Mouse (Mus musculus) hindbrain, embryonic 10.5 days (tissue): ENCODE results near the gene Trap1. TPM values are rescaled to one million over a fixed set of nuclear protein-coding genes. Genes with fewer than 3 reads are reported as not detected.
A peak's percentile ranks its signal among the peaks of the same experiment; 100 is the strongest.
"Not testable (repeated sequence)": the region's sequence is repeated elsewhere in the genome, so short reads cannot be mapped to it uniquely, and the experiment has no call there.

Experiments
- DNase-seq: peaks from one replicate; pipeline ENCODE4 v3.0.0-alpha.2; 2017; ENCODE audit warnings: low spot score
- H3K27ac ChIP-seq: fragments of 300-500 bp; sonication (generic); 2 replicates; pipeline ENCODE4 v1.5.1; 2016; ENCODE audit warnings: mild to moderate bottlenecking, moderate library complexity
- H3K27me3 ChIP-seq: fragments of 300-500 bp; sonication (generic); 2 replicates; pipeline ENCODE4 v1.6.1; 2016; ENCODE audit warnings: mild to moderate bottlenecking; ENCODE audit not compliant: poor library complexity, insufficient read depth, severe bottlenecking
- H3K36me3 ChIP-seq: fragments of 300-500 bp; sonication (generic); 2 replicates; pipeline ENCODE4 v1.6.1; 2016; ENCODE audit warnings: mild to moderate bottlenecking, moderate library complexity
- H3K4me1 ChIP-seq: fragments of 300-500 bp; sonication (generic); replicated peaks from 2 replicates; pipeline ENCODE4 v1.6.1; 2016; ENCODE audit warnings: mild to moderate bottlenecking
- H3K4me3 ChIP-seq: fragments of 300-500 bp; sonication (generic); 2 replicates; pipeline ENCODE4 v1.5.1; 2016; ENCODE audit warnings: mild to moderate bottlenecking, moderate library complexity
- H3K9me3 ChIP-seq: fragments of 300-500 bp; sonication (generic); 2 replicates; pipeline ENCODE4 v1.6.1; 2016; ENCODE audit warnings: mild to moderate bottlenecking, moderate library complexity
- WGBS: fragments of 180-500 bp; shearing (Covaris S2); methylation state at CpG from one replicate; pipeline ENCODE4 v1.1.7; 2016; 5-methylcytosine and 5-hydroxymethylcytosine counted together
- polyA plus RNA-seq: library from polyadenylated mRNA; unstranded; fragments of >200 nt; fragmentation: Nextera tagmentation; extraction: Ambion mirVana; gene quantifications from 2 replicates; pipeline ENCODE4 v1.2.1, GENCODE M21; 2016

Gene Trap1
- polyA plus RNA-seq, 1 experiment from 2014 or later = 83.9 TPM

DNA sequence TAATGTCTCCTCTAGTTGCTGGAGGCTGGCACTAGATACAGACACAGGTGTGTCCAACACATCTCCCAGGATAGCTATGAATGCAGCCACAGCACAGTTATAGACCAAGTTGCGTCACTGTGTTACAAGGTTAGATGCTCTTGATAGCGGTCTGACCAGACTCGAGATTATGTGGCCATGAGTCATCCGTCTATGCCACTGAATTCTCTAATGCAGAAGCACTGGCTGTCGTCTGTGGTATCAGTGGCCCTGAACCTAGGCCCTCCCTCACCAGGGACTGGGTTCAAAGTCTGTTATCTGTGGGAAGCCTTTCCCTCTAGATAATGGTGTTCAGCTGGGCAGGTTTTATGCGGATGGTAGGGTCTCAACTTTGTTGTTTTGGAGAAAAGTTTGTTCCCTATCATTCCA is 45.3 kb downstream of the Trap1 start:
- no peaks in the 10 kb centered on the region for H3K27me3 ChIP-seq
- 91% methylated on average over 6 of the region's 6 CpGs for WGBS

DNA sequence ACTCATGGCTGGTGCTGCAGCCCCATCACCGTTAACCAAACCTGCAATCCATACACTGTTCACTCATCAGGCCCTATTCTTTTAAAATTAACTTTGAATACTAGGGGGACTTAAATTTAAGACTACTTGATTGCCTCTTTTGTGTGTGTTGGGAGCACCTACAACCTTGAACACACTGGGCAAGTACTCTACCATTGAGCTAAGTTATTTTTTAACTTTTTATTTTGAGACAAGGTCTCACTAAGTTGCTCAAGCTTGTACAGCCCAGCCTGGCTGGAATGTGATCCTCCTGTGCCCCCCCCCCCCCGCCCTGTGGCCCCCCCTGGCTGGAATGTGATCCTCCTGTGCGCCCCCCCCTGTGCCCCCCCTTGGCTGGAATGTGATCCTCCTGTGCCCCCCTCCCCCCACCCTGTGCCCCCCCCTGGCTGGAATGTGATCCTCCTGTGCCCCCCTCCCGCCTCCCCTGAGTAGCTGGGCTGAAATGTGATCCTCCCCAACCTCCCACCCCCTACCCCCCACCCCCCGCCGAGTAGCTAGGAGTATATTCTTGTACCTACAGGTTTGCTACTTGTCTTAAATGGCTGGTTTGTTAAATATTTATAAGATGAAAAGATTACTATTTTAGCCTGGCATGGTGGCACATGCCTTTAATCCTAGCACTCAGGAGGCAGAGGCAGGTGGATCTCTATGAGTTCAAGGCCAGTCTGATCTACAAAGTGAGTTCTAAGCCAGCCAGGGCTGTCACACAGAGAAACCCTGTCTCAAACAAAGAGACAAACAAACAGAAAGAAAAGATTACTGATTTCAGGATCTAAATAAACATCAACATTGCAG is 46.0 kb downstream of the Trap1 start:
- no peak overlapping the region for H3K27ac ChIP-seq
- WGBS = 64% methylated on average over 6 of the region's 6 CpGs
- no peak overlapping the region for H3K4me3 ChIP-seq
- no peaks in the 10 kb centered on the region for H3K27me3 ChIP-seq
- no peak for DNase-seq
- H3K36me3 ChIP-seq = peaks cover 5% of the 10 kb centered on the region
- H3K4me1 ChIP-seq = no peaks in the 10 kb centered on the region
- peaks cover 7% of the 10 kb centered on the region; the same call in 1 of the 2 replicates for H3K9me3 ChIP-seq

More for the DNA sequence above, 45.3 kb downstream of the Trap1 start:
- no peak overlapping the region for H3K4me3 ChIP-seq
- no peak for DNase-seq
- H3K9me3 ChIP-seq = peaks cover 7% of the 10 kb centered on the region; the same call in 1 of the 2 replicates
- peaks cover 12% of the 10 kb centered on the region for H3K36me3 ChIP-seq
- no peaks in the 10 kb centered on the region for H3K4me1 ChIP-seq
- H3K27ac ChIP-seq = no peak overlapping the region

DNA sequence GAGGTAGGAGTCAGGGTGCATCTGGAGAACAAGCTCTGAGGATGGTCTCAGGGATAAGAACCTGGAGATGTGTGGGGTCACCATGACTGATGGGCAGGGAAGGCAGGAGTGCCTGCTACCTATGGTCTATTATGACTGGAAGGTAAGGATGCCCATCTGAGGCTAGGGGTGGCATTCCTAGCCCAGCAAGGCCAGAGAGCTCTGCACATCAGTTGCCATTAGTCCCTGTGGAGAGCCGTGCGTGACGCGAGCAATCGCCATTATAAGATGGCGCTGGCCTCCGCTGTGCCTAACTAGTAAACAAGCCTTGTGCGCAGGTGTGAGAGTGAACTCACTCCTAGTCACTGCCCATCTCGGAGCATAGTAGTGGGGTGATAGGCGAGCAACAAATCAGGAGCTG is 47.1 kb downstream of the Trap1 start:
- H3K27me3 ChIP-seq = no peaks in the 10 kb centered on the region
- H3K36me3 ChIP-seq = no peaks in the 10 kb centered on the region
- no peak for DNase-seq
- H3K27ac ChIP-seq = no peak overlapping the region
- WGBS = 95% methylated on average over 10 of the region's 10 CpGs
- no peak overlapping the region for H3K4me3 ChIP-seq
- H3K4me1 ChIP-seq = no peaks in the 10 kb centered on the region
- H3K9me3 ChIP-seq = peaks cover 7% of the 10 kb centered on the region; the same call in 1 of the 2 replicates

DNA sequence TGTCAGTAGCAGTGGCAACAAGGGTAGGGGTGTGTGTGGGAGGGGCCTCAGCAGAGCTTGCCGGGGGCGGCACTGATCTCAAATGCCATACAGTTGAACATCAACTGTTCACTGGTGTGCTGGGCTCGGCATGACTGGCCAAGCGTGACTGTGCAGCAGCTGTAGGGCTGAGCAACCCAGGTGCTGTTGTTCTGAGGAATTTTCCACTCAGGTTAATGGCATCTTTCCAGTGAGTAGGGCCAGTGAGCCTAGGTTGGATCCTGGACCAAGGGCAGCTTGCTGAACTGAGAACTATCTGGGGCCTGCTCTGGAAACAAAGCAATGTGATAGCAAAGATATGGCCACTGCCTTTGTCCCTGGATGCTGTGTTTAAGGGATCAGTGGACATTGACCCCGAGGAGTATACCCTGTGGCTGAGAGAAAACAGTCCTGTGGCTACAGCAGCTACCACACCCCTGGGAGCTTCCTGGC is 48.2 kb downstream of the Trap1 start:
- no peaks in the 10 kb centered on the region for H3K4me1 ChIP-seq
- H3K36me3 ChIP-seq = no peaks in the 10 kb centered on the region
- no peak for DNase-seq
- WGBS = 79% methylated on average over 5 of the region's 5 CpGs
- H3K27me3 ChIP-seq = no peaks in the 10 kb centered on the region
- H3K27ac ChIP-seq = peak overlapping the region; percentile 6; the same call in 1 of the 2 replicates
- no peak overlapping the region for H3K4me3 ChIP-seq
- H3K9me3 ChIP-seq = peaks cover 7% of the 10 kb centered on the region; the same call in 1 of the 2 replicates

DNA sequence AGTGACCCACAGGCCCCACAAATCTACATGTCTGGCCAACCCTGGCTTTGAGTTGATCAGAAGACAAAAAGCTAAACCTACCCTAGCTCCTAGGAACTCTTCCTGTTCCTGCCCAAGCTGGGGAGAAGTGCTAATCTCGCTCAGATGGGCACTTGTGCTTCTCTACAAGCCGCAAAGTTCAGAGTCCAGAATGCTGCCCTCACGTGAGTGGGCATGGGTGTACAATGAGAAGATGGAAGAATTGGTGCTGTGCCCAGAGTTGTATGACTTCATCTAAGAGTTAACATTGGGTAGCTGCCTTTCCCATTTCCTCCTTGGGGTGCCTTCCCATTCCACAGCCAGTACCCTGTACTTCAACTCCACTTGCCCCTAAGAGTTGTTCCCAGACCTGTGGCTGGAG is 50.4 kb downstream of the Trap1 start:
- Histone ChIP-seq H3K9me3 (peaks cover 7% of the 10 kb centered on the region; the same call in 1 of the 2 replicates), H3K36me3 (no peaks in the 10 kb centered on the region), H3K4me3 (no peak overlapping the region), H3K4me1 (no peaks in the 10 kb centered on the region), H3K27me3 (no peaks in the 10 kb centered on the region), H3K27ac (no peak overlapping the region)
- no peak for DNase-seq
- WGBS = 78% methylated on average over 3 of the region's 3 CpGs

DNA sequence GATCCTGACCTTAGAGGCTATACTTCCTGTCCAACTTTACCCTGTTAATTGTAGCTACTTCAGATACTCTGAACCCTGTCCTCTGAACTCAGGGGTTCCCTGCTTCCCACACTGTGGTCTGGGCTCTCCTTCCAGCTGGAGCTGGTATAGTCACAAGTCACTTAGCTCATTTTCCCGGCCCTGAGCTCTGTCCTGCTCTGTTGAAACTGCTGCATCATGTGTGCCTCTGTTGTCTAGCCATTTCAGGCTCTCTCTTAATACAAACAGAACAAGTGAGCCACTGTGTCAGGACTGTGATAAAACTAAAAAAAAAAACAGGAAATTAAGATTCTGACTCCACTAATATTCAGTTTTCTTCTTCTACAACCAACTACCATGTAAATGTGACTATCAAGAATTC is 51.0 kb downstream of the Trap1 start:
- no peak overlapping the region for H3K4me3 ChIP-seq
- 80% methylated on average over 1 of the region's 1 CpGs for WGBS
- H3K9me3 ChIP-seq = peaks cover 7% of the 10 kb centered on the region; the same call in 1 of the 2 replicates
- DNase-seq = no peak
- no peaks in the 10 kb centered on the region for H3K27me3 ChIP-seq
- no peaks in the 10 kb centered on the region for H3K36me3 ChIP-seq
- H3K4me1 ChIP-seq = no peaks in the 10 kb centered on the region
- H3K27ac ChIP-seq = no peak overlapping the region

DNA sequence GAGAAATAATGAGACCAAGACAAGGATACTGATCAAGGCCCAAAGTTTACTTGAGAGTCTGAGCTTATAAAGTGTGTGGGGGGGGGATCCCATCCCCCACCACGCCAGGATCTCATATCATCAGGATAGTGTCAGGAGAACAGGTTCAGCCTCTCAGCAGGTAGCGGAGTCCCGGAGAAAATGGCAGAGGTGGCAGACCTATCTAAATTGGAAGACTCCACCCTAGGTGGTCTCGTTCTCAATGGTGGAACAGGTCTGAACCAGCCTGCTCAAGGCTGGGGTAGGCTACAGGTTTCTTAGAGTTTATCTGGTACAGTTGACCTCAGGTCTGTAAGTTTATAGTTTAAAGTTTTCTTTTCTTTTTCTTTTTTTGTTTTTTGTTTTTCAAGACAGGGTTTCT is 54.9 kb downstream of the Trap1 start:
- Histone ChIP-seq H3K27me3 (no peaks in the 10 kb centered on the region), H3K4me1 (no peaks in the 10 kb centered on the region), H3K36me3 (no peaks in the 10 kb centered on the region), H3K27ac (no peak overlapping the region), H3K4me3 (no peak overlapping the region), H3K9me3 (no peaks in the 10 kb centered on the region)
- WGBS = 78% methylated on average over 4 of the region's 4 CpGs
- DNase-seq = no peak

DNA sequence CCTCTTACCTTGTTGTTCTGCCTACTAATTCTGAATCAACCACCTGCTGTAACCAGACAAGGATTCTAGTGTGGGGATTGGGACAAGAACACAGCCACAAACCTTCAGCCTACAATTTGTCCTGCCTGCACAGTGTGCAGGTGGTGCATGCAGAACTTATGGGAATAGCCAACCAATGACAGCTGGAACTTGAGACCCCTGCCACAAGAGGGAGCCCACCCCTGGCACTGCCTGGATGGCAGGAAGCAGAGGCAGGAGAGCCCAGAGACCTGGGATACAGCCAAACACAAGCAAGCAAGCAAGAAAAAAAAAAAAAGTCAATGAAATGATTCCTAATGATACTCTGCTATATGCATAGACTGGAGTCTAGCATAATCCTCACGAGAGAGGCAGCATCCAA is 56.4 kb downstream of the Trap1 start:
- no peak overlapping the region for H3K4me3 ChIP-seq
- no peaks in the 10 kb centered on the region for H3K9me3 ChIP-seq
- no peaks in the 10 kb centered on the region for H3K27me3 ChIP-seq
- DNase-seq = no peak
- 91% methylated on average over 1 of the region's 1 CpGs for WGBS
- H3K4me1 ChIP-seq = no peaks in the 10 kb centered on the region
- no peaks in the 10 kb centered on the region for H3K36me3 ChIP-seq
- H3K27ac ChIP-seq = no peak overlapping the region

DNA sequence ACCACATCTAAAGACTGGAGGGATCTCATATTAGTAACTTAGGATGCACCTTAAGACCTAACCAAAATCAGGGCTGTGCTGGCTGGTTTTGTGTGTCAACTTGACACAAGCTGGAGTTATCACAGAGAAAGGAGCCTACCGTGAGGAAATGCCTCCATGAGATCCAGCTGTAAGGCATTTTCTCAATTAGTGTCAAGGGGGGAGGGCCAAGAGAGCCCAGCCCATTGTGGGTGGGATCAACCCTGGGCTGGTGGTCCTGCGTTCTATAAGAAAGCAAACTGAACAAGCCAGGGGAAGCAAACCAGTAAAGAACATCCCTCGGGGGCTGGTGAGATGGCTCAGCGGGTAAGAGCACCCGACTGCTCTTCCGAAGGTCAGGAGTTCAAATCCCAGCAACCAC is 60.2 kb downstream of the Trap1 start:
- H3K27ac ChIP-seq, H3K9me3 ChIP-seq, H3K36me3 ChIP-seq, H3K4me3 ChIP-seq, DNase-seq, H3K27me3 ChIP-seq, H3K4me1 ChIP-seq: not testable (repeated sequence)
- WGBS = 71% methylated on average over 6 of the region's 6 CpGs

DNA sequence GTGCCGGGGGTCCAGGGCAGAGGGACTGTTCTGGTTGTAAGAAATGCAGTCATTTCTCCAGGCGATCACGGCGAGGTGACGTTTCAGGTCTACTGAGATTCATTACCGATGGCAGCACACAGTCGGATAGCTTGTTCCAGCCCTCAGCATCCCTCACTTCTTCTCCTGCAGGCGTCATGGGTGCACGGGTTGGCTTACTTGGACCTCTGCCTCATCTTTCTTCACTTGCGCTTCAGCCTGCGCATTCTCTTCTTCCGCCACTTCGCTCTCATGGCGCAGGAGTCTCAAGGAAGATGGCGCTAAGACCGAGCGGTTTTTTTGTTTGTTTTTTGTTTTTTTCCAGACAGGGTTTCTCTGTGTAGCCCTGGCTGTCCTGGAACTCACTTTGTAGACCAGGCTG is 60.8 kb downstream of the Trap1 start:
- H3K4me1 ChIP-seq = not testable (repeated sequence)
- 82% methylated on average over 17 of the region's 17 CpGs for WGBS

DNA sequence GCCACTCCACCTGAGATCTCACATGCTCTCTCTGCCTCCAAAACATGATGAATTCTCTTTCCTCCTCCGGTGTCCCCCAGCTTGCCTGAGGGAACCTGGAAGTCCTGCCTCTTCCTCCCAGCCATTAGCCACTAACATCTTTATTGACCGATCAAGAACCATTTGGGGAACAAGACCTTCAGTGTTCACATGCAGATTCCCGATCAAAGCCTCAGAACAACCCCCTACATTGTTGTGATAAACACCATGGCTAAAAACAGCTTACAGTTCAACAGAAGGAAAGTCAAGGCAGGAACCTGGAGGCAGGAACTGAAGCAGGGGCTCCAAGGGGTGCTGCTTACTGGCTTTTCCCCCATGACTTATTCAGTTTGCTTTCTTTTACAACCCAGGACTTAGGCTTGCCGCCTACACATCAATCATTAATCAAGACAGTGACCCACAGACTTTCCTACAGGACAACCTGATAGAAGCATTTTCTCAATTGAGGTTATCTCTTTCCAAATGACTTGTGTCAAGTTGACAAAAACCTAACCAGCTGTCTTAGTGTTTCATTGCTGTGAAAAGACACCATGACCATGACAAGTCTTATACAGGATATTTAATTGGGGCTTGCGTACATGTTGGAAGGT is 63.5 kb downstream of the Trap1 start:
- no peak overlapping the region for H3K27ac ChIP-seq
- no peak overlapping the region for H3K4me3 ChIP-seq
- DNase-seq = no peak
- 82% methylated on average over 5 of the region's 5 CpGs for WGBS
- peaks cover 10% of the 10 kb centered on the region for H3K9me3 ChIP-seq
- no peaks in the 10 kb centered on the region for H3K36me3 ChIP-seq
- no peaks in the 10 kb centered on the region for H3K27me3 ChIP-seq
- H3K4me1 ChIP-seq = no peaks in the 10 kb centered on the region

More for the DNA sequence above, 60.8 kb downstream of the Trap1 start:
- H3K36me3 ChIP-seq, DNase-seq, H3K27me3 ChIP-seq, H3K4me3 ChIP-seq, H3K27ac ChIP-seq, H3K9me3 ChIP-seq: not testable (repeated sequence)

DNA sequence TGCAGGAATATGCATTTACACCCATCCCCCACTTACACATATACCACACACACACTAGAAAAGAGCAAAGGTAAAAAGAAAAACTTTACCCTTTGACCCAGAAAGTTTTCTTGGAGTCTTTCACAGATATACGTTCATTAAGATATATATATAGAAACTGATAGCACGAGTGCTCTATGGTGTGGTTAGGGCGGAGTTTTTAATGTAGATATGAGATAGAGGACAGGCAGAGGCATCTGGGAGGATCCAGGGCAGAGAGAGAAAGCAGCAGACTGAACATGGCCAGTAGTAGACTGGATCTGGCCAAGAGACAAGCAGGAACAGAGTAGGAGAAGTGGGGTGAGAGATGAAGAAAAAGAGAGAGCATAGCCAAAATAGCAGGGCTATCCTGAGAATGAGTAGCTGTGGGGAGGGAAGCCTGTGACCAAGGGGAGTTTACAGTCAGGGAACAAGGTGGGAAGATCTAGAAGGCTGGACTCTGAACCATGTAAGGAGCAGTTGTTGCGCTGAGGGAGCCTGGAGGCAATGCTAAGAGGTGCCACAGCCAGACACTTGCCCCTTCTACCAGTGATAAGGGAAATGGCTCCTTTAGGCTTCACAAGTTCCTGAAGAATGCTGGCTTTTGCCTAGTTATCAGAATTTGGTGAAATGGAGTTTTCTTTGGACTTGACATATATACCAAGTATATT is 64.6 kb downstream of the Trap1 start:
- Histone ChIP-seq H3K4me3 (no peak overlapping the region), H3K36me3 (no peaks in the 10 kb centered on the region), H3K4me1 (no peaks in the 10 kb centered on the region), H3K9me3 (peaks cover 10% of the 10 kb centered on the region), H3K27ac (no peak overlapping the region), H3K27me3 (no peaks in the 10 kb centered on the region)
- no peak for DNase-seq
- WGBS = 79% methylated on average over 4 of the region's 4 CpGs
